Mouse (Mus musculus) cerebellum, adult 2 months (tissue): ENCODE measurements around the gene Wasf2.

Experiments used
- CTCF ChIP-seq: fragments of 200-500 bp; IDR thresholded peaks from 2 replicates; pipeline ENCODE4 v1.5.1; 2011; ENCODE audit warnings: low read depth, mild to moderate bottlenecking, control low read depth, low read length, moderate library complexity, borderline replicate concordance; ENCODE audit not compliant: insufficient read depth
- POLR2A ChIP-seq: fragments of 200-500 bp; IDR thresholded peaks from 2 replicates; pipeline ENCODE4 v1.6.1; 2011; ENCODE audit warnings: low read length, control low read depth, borderline replicate concordance; ENCODE audit not compliant: insufficient read depth

DNA sequence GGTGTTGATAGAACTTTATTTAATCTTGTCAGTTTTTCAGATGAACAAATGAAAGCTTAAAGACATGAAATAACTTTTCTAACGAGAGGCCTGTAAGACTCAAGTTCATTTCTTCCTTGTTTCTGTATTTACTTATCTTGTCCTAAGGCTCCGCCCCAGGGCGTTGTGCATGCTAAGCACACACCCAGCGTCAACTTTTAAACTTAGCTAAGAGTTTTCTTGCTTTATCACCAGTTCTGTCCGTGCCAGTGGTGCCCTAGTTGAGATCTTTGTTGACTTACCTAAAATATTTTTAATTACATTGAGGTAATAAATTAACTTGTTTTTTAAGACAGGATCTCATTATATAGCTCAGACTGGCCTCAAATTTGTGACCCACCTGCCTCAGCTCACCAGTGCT, 48.0 kb downstream of the Wasf2 start:
- TF ChIP-seq CTCF: no peak
- TF ChIP-seq POLR2A: no peak
